Mouse (Mus musculus): Measurements from ENCODE around the gene Zfp575. TPM values are rescaled to one million over a fixed set of nuclear protein-coding genes. Genes with fewer than 3 reads are reported as not detected.

Gene Zfp575
- polyA plus RNA-seq, 1 experiment = 1.4 TPM

GRCm38 (mm10) chr7:24588336-24588735, 895 bp upstream of the Zfp575 start:
- TF ChIP-seq CTCF (IDR thresholded peaks at IDR 0.05; ENCODE audit: borderline replicate concordance, insufficient read depth, low read depth, low read length) = no peak
- no peak for TF ChIP-seq POLR2A (IDR thresholded peaks at IDR 0.05; ENCODE audit: borderline replicate concordance, insufficient read depth, low read length)
- Histone ChIP-seq H3K4me3 (replicated peaks; ENCODE audit: insufficient read depth, low read depth, low read length) (no peak overlapping the region), H3K27ac (ENCODE audit: insufficient read depth, low read length) (no peak overlapping the region), H3K4me1 (ENCODE audit: control insufficient read depth, insufficient read depth, low read length) (no peaks in the 10 kb centered on the region), H3K27me3 (ENCODE audit: control insufficient read depth, insufficient read depth, low read length) (no peaks in the 10 kb centered on the region)
- WGBS = 74% methylated on average over 13 of the region's 13 CpGs
- DNase-seq = no peak

GRCm38 (mm10) chr7:24586828-24587227, 613 bp downstream of the Zfp575 start:
- Histone ChIP-seq H3K27ac (ENCODE audit: insufficient read depth, low read length) (no peak overlapping the region), H3K4me1 (ENCODE audit: control insufficient read depth, insufficient read depth, low read length) (no peaks in the 10 kb centered on the region), H3K4me3 (replicated peaks; ENCODE audit: insufficient read depth, low read depth, low read length) (peak overlapping the region; percentile 11), H3K27me3 (ENCODE audit: control insufficient read depth, insufficient read depth, low read length) (no peaks in the 10 kb centered on the region)
- 14% methylated on average over 8 of the region's 8 CpGs for WGBS
- no peak for DNase-seq
- TF ChIP-seq POLR2A (IDR thresholded peaks at IDR 0.05; ENCODE audit: borderline replicate concordance, insufficient read depth, low read length) = no peak
- no peak for TF ChIP-seq CTCF (IDR thresholded peaks at IDR 0.05; ENCODE audit: borderline replicate concordance, insufficient read depth, low read depth, low read length)

GRCm38 (mm10) chr7:24585995-24586394, 1.4 kb downstream of the Zfp575 start:
- Histone ChIP-seq H3K4me1 (ENCODE audit: control insufficient read depth, insufficient read depth, low read length) (no peaks in the 10 kb centered on the region), H3K4me3 (replicated peaks; ENCODE audit: insufficient read depth, low read depth, low read length) (no peak overlapping the region), H3K27ac (ENCODE audit: insufficient read depth, low read length) (no peak overlapping the region), H3K27me3 (ENCODE audit: control insufficient read depth, insufficient read depth, low read length) (no peaks in the 10 kb centered on the region)
- WGBS = 38% methylated on average over 16 of the region's 16 CpGs
- DNase-seq = no peak
- TF ChIP-seq CTCF (IDR thresholded peaks at IDR 0.05; ENCODE audit: borderline replicate concordance, insufficient read depth, low read depth, low read length) (no peak), POLR2A (IDR thresholded peaks at IDR 0.05; ENCODE audit: borderline replicate concordance, insufficient read depth, low read length) (no peak)

GRCm38 (mm10) chr7:24584876-24585275, 2.6 kb downstream of the Zfp575 start:
- Histone ChIP-seq H3K27ac (ENCODE audit: insufficient read depth, low read length) (no peak overlapping the region), H3K4me1 (ENCODE audit: control insufficient read depth, insufficient read depth, low read length) (no peaks in the 10 kb centered on the region), H3K27me3 (ENCODE audit: control insufficient read depth, insufficient read depth, low read length) (no peaks in the 10 kb centered on the region), H3K4me3 (replicated peaks; ENCODE audit: insufficient read depth, low read depth, low read length) (no peak overlapping the region)
- TF ChIP-seq POLR2A (IDR thresholded peaks at IDR 0.05; ENCODE audit: borderline replicate concordance, insufficient read depth, low read length) = no peak
- no peak for TF ChIP-seq CTCF (IDR thresholded peaks at IDR 0.05; ENCODE audit: borderline replicate concordance, insufficient read depth, low read depth, low read length)
- 53% methylated on average over 6 of the region's 6 CpGs for WGBS
- DNase-seq = no peak

- WGBS = 76% methylated on average over 10 of the region's 10 CpGs
- no peak overlapping the region for H3K4me3 ChIP-seq (replicated peaks; ENCODE audit: insufficient read depth, low read depth, low read length)
- TF ChIP-seq POLR2A (IDR thresholded peaks at IDR 0.05; ENCODE audit: borderline replicate concordance, insufficient read depth, low read length) = no peak
- no peak for TF ChIP-seq CTCF (IDR thresholded peaks at IDR 0.05; ENCODE audit: borderline replicate concordance, insufficient read depth, low read depth, low read length)
- H3K27me3 ChIP-seq (ENCODE audit: control insufficient read depth, insufficient read depth, low read length) = no peaks in the 10 kb centered on the region
- no peak for DNase-seq
- H3K27ac ChIP-seq (ENCODE audit: insufficient read depth, low read length) = no peak overlapping the region
- no peaks in the 10 kb centered on the region for H3K4me1 ChIP-seq (ENCODE audit: control insufficient read depth, insufficient read depth, low read length)
These were observed 9.6 kb downstream of the Zfp575 start for GRCm38 (mm10) chr7:24577811-24578210.

GRCm38 (mm10) chr7:24574224-24574796, 13.1 kb downstream of the Zfp575 start:
- Histone ChIP-seq H3K4me3 (replicated peaks; ENCODE audit: insufficient read depth, low read depth, low read length) (no peak overlapping the region), H3K27ac (ENCODE audit: insufficient read depth, low read length) (no peak overlapping the region), H3K4me1 (ENCODE audit: control insufficient read depth, insufficient read depth, low read length) (no peaks in the 10 kb centered on the region), H3K27me3 (ENCODE audit: control insufficient read depth, insufficient read depth, low read length) (no peaks in the 10 kb centered on the region)
- 42% methylated on average over 12 of the region's 12 CpGs for WGBS
- DNase-seq = no peak
- TF ChIP-seq CTCF (IDR thresholded peaks at IDR 0.05; ENCODE audit: borderline replicate concordance, insufficient read depth, low read depth, low read length) (no peak), POLR2A (IDR thresholded peaks at IDR 0.05; ENCODE audit: borderline replicate concordance, insufficient read depth, low read length) (no peak)

- H3K27me3 ChIP-seq (ENCODE audit: control insufficient read depth, insufficient read depth, low read length) = no peaks in the 10 kb centered on the region
- no peak overlapping the region for H3K27ac ChIP-seq (ENCODE audit: insufficient read depth, low read length)
- H3K4me3 ChIP-seq (replicated peaks; ENCODE audit: insufficient read depth, low read depth, low read length) = no peak overlapping the region
- DNase-seq = no peak
- TF ChIP-seq CTCF (IDR thresholded peaks at IDR 0.05; ENCODE audit: borderline replicate concordance, insufficient read depth, low read depth, low read length) (no peak), POLR2A (IDR thresholded peaks at IDR 0.05; ENCODE audit: borderline replicate concordance, insufficient read depth, low read length) (no peak)
- WGBS = 59% methylated on average over 5 of the region's 5 CpGs
- no peaks in the 10 kb centered on the region for H3K4me1 ChIP-seq (ENCODE audit: control insufficient read depth, insufficient read depth, low read length)
These were observed 15.0 kb downstream of the Zfp575 start for GRCm38 (mm10) chr7:24572455-24572854.

GRCm38 (mm10) chr7:24571071-24571470, 16.4 kb downstream of the Zfp575 start:
- no peak overlapping the region for H3K27ac ChIP-seq (ENCODE audit: insufficient read depth, low read length)
- no peak overlapping the region for H3K4me3 ChIP-seq (replicated peaks; ENCODE audit: insufficient read depth, low read depth, low read length)
- no peaks in the 10 kb centered on the region for H3K27me3 ChIP-seq (ENCODE audit: control insufficient read depth, insufficient read depth, low read length)
- H3K4me1 ChIP-seq (ENCODE audit: control insufficient read depth, insufficient read depth, low read length) = no peaks in the 10 kb centered on the region
- DNase-seq = no peak
- 80% methylated on average over 4 of the region's 4 CpGs for WGBS
- TF ChIP-seq CTCF (IDR thresholded peaks at IDR 0.05; ENCODE audit: borderline replicate concordance, insufficient read depth, low read depth, low read length) (no peak), POLR2A (IDR thresholded peaks at IDR 0.05; ENCODE audit: borderline replicate concordance, insufficient read depth, low read length) (no peak)

All from cerebellum, adult 2 months (tissue).